Mouse (Mus musculus) brown adipose tissue, adult 24 weeks (tissue): ENCODE results near the gene Fut8. TPM values are rescaled to one million over a fixed set of nuclear protein-coding genes. Genes with fewer than 3 reads are reported as not detected.

Experiments used
- H3K27ac ChIP-seq: fragments of 200-500 bp; replicated peaks from 2 replicates; pipeline ENCODE4 v1.5.1; 2012; ENCODE audit warnings: low read depth, mild to moderate bottlenecking, low read length
- H3K4me1 ChIP-seq: fragments of 200-500 bp; 2 replicates; pipeline ENCODE4 v1.6.1; 2012; ENCODE audit warnings: low read length, mixed read lengths; ENCODE audit not compliant: control insufficient read depth, insufficient read depth, insufficient read length
- H3K4me3 ChIP-seq: fragments of 200-500 bp; 2 replicates; pipeline ENCODE4 v1.5.1; 2012; ENCODE audit warnings: low read depth, mild to moderate bottlenecking, low read length, moderate library complexity; ENCODE audit not compliant: insufficient read depth
- polyA plus RNA-seq: library from polyadenylated mRNA; stranded (reverse); fragments of >200 nt; gene quantifications from 2 replicates; pipeline ENCODE4 v1.2.4, GENCODE M21; 2012; ENCODE audit not compliant: missing spikeins, insufficient read depth, insufficient read length

Fut8 gene
- 34.5 and 36.4 TPM in 2 replicates for polyA plus RNA-seq

DNA sequence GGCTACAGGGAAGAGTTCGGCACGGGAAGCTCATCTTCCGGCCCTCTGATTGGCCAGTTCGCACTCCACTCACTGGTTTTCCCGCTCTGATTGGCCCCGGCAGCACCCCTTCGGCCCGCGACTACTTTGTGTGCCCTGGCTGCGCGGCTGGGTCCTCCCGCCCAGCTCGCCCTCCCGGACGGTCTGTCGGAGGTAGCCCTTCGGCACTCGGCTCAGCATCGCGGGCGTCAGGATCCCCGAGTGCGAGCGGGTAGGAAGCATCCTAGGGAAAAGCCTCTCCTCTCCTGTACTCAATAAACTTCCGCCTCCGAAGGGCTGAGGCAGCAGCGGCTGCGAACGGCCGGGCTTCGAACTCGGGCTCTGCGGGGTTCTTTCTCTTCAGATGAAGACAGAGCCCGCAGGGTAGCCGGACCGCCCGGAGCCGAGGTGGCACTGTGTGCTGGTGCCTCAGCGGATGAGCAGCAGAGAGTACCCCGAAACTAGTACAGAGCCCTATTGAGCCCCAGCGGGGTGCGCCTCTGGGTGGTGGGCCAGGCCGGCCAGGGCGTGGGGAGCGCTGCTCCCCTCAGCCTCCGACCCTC, at the start of gene Fut8:
TSS of gene Fut8 (plus strand) at position 176 of the 581 bp plus-strand sequence.
- Histone ChIP-seq H3K27ac (peak within 1 kb of the TSS; percentile 53), H3K4me1 (peaks cover 2% of the 10 kb centered on the region; the same call in 1 of the 2 replicates), H3K4me3 (peak within 1 kb of the TSS; percentile 96)

DNA sequence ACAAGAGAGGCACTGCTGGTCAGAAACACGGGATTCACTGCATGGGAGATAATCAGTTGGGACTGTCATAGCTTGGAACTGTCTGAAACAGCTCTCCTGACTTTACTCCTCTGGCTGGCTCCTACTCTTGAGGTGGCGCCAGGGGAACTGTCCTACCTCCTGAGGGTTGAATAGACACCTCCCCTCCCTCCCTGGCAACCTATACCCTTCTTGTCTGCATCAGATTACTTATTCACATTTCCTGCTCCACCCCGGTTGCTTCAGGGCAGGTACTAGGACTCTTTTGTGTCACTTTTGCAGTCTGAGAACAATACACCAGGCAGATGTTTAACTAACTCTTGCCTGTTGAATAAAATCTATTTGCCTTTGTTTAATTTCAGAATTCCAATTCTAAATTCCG, 48.8 kb upstream of the Fut8 start:
- Histone ChIP-seq H3K4me1 (no peaks in the 10 kb centered on the region), H3K4me3 (no peak overlapping the region), H3K27ac (no peak overlapping the region)

DNA sequence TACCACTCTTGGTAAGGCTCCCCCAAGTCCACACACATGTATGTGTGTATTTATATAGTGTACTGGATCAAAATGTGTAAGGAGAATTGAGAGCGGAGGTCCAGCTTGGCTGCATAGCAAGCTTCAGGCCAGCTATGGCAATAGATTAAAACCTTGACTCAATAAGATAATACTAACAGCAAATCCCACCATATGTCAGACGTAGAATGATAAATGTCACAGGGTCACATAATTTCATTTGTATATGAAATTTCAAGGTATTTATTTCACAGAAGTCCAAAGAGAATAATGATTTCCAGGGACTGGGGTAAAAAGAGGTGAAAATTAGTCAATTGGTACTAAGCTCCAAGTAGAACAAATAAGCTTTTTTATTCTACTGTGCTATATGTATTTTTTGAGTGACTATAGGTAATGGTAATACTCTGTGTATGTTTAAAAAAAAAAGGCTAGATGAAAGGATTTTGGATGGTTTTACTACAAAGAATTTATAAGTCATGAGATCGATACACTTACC, 47.9 kb upstream of the Fut8 start:
- no peak overlapping the region for H3K27ac ChIP-seq
- no peaks in the 10 kb centered on the region for H3K4me1 ChIP-seq
- no peak overlapping the region for H3K4me3 ChIP-seq

DNA sequence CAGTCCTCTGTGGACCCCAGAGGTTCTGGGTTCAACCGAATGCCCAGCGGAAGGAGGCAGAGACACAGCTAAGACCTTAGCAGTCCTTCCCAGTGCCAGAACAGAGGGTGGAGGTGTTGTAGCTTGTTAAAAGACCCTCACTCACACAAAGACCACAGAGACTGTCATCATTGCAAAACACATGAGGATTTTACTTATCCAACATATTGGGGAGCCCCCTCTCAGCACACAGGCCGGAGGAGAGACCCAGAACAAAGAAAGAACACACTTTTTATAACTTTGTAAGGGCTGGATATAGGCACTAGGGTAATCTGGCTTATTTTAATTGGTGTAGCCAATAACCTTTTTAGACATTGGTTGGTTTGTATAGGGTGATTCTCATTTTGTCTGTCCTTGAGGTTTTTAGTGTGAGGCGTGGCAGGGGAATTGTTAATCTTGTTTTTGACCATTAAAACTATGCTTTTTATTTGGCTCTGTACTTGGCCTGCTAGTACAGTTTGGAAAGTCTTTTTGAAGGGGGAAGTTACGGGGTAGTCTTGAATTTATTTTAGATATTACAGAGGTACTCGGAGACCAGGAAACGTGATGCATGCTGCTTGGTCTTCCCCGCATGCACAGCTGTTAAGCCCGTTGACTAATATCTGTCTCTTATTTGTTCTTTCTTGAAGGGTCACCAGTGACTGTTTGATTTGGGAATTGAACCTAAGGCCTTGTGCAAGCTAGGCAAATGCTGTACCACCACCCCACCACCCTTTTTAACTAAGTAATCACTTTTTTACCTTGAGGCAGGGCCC, 46.2 kb upstream of the Fut8 start:
- no peak overlapping the region for H3K27ac ChIP-seq
- no peaks in the 10 kb centered on the region for H3K4me1 ChIP-seq
- no peak overlapping the region for H3K4me3 ChIP-seq

DNA sequence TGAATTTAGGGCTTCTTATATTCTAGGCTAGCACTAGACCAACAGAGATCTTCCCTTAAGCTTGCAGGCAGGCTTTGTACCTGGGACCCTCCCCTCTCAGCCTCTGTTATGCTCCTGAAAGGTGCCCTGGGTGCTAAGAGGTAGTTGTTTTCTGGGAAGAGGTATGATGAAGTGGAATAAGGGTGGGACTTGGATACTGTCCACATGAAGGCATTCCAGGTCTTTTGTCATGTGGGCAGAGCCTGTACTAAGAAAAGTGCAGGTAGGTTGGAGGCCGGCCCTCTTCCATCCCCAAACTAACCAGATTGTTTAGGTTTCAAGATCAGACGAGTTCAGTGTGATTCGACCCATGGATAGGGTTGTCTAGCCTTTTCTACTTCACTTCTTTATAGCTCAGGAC, 45.2 kb upstream of the Fut8 start:
- no peak overlapping the region for H3K4me3 ChIP-seq
- H3K27ac ChIP-seq, result no peak overlapping the region
- H3K4me1 ChIP-seq, result no peaks in the 10 kb centered on the region; the same call in 1 of the 2 replicates

DNA sequence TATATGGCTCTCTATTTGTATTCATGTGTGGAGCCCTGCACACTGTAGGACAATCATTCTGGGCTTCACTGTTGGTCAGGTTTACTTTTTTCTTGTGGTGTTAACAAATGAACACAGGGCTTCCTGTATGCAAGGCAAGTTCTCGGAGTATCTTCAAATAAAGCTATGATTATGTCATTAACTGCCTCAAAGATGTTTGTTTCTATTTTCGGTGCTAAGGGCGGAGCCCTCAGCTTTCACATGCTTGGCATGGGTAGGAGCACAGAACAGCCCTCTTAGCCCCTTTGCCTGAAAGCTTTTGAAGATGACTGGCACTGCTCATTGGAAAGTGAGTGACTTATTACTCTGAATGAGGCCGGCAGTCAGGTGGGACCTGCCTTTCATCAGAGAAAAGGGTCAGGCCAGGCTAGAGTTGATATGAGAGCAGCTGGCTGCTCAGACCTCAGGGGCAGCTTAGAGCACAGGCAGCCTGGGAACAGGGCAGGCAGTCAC, 44.7 kb upstream of the Fut8 start:
- no peaks in the 10 kb centered on the region; the same call in 1 of the 2 replicates for H3K4me1 ChIP-seq
- H3K4me3 ChIP-seq, result no peak overlapping the region
- H3K27ac ChIP-seq, result no peak overlapping the region

DNA sequence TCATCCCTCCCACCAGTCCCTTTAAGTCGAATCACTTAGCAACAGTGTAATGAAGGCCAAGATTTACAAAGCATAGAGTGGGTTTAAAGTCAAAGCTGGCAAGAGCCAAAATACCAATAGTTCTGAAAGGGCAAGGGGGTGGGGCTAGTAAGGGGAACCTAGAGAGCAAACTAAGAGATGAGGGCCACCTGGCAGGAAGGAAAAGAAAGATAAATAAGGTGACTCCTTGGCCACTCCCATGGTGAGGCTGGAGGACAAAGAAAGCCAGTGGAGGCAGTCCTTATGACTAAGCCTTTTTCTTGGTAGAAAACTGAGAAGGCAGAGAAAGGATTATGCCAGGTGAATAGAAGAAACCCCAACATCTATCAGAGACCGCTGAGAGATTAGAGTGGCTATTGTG, 42.9 kb upstream of the Fut8 start:
- Histone ChIP-seq H3K4me3 (no peak overlapping the region), H3K4me1 (no peaks in the 10 kb centered on the region; the same call in 1 of the 2 replicates), H3K27ac (no peak overlapping the region)

DNA sequence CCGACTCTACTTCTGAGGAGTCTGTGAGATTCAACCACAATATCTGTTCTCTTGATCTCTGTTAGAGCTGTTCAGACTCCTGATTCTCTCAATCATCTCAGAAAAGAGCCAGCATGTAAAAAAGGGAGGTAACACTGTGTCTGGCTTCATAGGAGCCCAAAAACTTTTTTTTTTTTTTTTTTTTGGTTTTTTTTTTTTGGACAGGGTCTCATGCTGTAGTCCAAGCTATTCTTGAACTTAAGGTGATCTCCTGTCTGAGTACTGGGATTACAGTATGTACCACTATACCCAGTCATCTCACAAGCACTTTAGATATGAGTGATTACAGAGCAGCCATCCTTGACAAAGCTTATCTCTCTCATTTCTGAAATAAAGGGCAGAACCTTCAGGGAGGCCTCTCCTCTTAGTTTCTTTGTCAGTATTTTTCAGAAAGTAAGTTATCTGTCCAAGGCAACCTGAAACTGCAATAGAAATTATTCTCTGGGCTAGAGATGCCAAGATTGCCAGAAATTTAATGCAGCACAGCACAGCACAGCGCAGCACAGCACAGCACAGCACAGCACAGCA, 41.3 kb upstream of the Fut8 start:
- no peaks in the 10 kb centered on the region; the same call in 1 of the 2 replicates for H3K4me1 ChIP-seq
- no peak overlapping the region for H3K4me3 ChIP-seq
- no peak overlapping the region for H3K27ac ChIP-seq

DNA sequence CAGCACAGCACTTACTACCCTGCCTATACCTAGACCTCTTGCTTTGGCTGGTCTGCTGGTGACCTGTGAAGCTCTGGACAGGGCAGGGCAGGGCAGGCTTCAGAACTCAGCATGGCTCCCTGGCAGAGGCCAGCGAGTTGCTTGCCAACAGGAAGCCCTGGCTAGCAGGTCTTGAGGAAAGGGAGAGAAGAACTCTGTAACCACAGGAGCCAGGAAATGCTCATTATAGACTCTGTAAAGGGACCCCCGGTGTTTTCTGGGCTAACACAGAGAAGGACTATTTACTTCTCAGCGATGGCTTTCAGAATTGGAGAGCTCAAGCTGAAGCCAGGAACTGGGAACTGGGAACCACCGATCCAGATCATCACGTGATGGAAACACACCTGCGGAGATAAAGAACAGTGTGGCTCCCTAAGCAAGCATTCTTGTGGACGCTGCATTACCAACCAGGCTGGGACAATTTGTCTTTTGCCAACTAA, 40.8 kb upstream of the Fut8 start:
- H3K27ac ChIP-seq, result no peak overlapping the region
- H3K4me1 ChIP-seq, result no peaks in the 10 kb centered on the region; the same call in 1 of the 2 replicates
- H3K4me3 ChIP-seq, result no peak overlapping the region

DNA sequence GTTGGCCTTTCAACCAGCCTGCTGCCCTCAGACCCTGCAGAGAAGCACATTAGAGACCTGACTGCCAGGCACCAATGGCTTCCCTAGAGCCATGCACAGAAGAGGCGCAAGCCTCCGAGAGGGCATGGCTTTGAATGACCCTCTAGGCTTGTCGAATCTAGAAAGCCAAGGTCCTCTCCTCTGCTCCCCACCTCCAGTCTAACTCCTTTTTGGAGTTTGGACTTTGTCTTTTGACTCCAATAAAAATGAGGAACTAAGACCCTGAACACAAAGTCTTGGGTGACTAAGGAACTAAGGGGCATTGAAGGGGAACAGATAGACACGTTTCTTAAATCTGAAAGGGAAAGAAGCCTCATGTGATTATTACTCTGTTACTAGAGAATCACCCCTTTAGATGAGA, 39.7 kb upstream of the Fut8 start:
- Histone ChIP-seq H3K4me3 (no peak overlapping the region), H3K27ac (no peak overlapping the region), H3K4me1 (no peaks in the 10 kb centered on the region; the same call in 1 of the 2 replicates)

DNA sequence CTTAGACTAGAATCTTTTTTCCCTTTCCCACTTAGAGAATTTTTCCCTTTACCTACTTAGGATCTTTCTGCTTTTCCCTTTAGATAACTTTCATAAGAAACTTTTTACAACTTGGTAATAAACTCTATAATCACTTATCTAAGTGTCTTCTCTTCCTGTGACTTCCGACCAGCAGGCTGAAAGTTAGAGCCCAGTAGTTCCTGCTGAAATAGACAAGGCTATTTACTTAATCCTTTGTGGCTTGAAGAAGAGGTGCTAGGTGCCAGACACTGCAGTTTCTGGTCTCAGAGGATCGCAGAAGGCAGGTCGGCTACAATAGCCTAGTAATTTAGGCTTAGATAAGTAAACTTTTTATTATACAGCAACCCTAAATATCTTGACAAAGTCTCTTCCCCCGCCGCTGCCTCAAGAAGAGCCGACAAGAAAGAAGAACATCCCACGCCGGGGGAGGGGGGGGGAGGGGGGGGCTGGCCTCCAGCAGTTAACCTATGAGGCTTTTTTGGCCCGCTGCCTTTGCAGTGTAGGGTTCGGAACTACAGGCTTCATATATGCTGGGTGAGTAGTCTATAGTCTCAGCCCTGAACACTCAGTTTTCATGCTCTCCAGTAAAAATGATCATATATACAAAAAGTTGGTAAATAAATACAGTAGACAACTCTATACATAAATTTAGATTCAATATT, 36.3 kb upstream of the Fut8 start:
- H3K4me3 ChIP-seq, result no peak overlapping the region
- no peaks in the 10 kb centered on the region; the same call in 1 of the 2 replicates for H3K4me1 ChIP-seq
- H3K27ac ChIP-seq, result no peak overlapping the region

DNA sequence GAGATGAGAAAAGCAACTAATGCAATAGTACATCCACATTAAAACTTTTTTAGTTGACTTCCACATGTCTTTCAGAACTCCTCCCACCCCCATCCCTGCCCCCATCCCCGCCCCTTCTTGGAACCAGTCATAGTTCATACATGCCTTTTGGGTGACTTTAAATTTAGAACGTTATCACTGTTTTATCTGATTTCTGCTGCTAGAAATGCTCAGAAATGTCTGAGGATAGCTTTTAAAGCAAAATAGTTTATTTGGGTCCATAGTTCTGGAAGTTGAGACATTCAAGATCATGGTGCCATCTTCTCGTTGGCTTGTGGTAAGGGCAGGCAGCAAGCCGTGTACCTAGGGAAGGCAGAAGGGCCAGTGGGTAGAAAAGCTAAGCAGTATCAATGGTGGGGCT, 34.8 kb upstream of the Fut8 start:
- Histone ChIP-seq H3K4me1 (no peaks in the 10 kb centered on the region), H3K27ac (no peak overlapping the region), H3K4me3 (no peak overlapping the region)

DNA sequence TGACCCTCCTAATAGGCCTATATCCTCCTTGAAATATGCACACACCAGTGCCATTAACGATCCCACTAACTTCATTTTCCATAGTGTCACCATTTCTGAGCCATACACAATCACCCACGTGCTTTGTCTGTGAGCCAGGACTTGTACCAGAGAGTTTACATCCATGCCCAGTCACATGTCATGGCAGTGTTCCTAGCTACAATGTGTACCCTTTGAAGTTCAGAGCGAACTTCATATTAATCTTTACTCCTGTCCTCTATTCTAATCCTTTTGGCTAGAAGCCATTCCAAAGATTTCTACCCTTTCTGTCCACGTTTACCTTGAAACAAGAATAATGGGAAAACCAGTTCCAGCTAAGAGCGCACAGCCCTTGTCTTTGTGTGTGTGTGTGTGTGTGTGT, 31.1 kb upstream of the Fut8 start:
- H3K27ac ChIP-seq, result no peak overlapping the region
- no peaks in the 10 kb centered on the region for H3K4me1 ChIP-seq
- no peak overlapping the region for H3K4me3 ChIP-seq

DNA sequence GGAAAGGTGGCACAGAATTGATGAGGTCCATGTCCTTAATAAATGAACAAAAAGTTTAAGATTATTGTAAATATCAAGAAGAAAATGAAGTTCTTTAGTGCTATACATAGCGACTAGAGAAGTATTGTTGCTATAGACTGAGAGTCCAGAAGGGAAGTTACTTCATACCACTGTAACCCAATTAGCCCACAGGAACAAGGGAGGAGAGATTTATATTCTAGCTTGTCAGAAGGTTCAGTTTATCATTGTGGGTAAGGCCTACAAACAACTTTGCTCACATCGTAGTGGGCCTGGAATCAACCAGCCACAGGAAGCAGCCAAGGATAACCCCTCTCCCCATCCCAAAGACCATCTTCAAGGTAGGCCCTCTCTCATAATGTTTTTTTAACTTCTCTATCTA, 29.9 kb upstream of the Fut8 start:
- Histone ChIP-seq H3K27ac (no peak overlapping the region), H3K4me3 (no peak overlapping the region), H3K4me1 (no peaks in the 10 kb centered on the region)
